Mouse (Mus musculus): ENCODE data around the gene Scimp. TPM values are rescaled to one million over a fixed set of nuclear protein-coding genes. Genes with fewer than 3 reads are reported as not detected.

Gene Scimp
- polyA plus RNA-seq (2015; fragmentation: Illumina TruSeq; extraction: RNeasy Lipid Tissue Mini Kit (QIAGEN cat#74804); ENCODE audit: insufficient read depth, low read depth, low replicate concordance), result not detected

DNA sequence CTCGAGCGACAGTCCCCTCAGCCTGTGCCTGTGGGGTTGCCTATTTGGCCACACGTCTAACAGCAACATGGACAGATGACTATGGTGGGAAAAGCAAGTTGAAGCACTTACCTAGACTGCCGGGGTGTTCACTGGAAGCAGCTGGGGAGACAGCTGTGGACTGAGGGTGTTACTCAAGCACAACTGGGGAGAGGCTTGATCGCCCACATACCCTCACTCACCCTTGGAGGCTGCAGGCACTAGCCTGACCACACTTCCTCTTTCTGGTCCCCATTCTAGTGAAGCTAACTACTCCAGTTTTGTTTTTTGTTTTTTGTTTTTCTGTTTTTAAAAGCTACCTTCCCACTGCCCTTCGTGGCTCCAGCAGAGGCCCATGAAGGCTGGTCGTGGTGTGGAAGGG lies at the start of gene Scimp:
TSS of gene Scimp (minus strand) at position 222 of the 400 bp plus-strand sequence.

GRCm38 (mm10) chr11:70844559-70845456 lies 32.4 kb upstream of the Scimp start, which contains the start of gene Rabep1:
TSS of gene Rabep1 (plus strand) at chr11:70844778.

DNA sequence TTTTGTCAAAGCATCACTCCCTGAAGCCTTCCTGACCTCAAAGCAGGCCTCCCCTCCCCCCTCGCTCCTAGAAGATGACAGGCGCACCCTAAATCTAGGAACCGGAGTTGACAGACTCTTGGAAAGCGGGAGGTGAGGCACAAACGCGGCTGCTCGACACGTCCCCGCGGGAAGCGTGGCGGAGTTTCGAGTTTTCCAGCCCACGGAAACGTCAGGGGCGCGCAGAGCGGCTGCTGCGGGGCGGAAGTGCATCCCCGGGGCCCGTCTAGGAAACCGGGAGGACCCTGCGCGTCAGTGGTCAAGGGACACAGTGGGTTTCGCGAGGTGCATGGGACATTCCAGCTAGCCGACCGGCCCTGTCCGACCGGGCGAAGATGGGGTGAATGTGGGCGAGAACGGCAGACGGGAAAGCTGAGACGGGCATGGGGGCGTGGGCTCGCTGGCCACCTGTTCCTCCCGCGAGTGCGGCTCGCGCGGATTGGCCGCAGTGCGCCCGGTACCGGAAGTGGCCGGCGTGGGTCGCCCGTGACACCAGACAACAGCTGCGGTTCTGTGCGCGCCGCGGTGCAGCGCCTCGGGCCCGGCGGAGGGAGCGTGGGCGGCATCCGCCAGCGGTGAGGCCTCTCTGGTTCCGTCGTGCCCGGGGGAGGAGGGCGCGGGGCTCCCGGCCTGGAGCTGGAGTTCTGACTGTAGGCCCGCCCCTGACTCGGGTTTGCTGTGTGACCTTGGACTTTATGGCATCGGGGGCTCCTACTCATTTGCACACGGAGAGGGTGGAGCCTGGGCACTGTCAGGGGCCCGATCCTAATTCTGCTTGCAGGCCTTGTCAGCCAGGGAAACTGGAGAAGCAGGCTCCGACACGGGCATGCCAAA lies 48.2 kb downstream of the Scimp start, which contains the start of gene Zfp3:
TSS of gene Zfp3 (plus strand) at position 274 of the 873 bp plus-strand sequence.

Other genes starting within 250 kb of the Scimp start
- 17.6 TPM for gene Mink1, start 249.7 kb downstream of the Scimp start, polyA plus RNA-seq (2015; fragmentation: Illumina TruSeq; extraction: RNeasy Lipid Tissue Mini Kit (QIAGEN cat#74804); ENCODE audit: insufficient read depth, low read depth, low replicate concordance)
- not detected for gene 4930544D05Rik, start 196.7 kb downstream of the Scimp start, polyA plus RNA-seq (2015; fragmentation: Illumina TruSeq; extraction: RNeasy Lipid Tissue Mini Kit (QIAGEN cat#74804); ENCODE audit: insufficient read depth, low read depth, low replicate concordance)
- gene Chrne, start 193.4 kb downstream of the Scimp start, polyA plus RNA-seq (2015; fragmentation: Illumina TruSeq; extraction: RNeasy Lipid Tissue Mini Kit (QIAGEN cat#74804); ENCODE audit: insufficient read depth, low read depth, low replicate concordance), result not detected
- gene Gp1ba, start 173.5 kb downstream of the Scimp start, polyA plus RNA-seq (2015; fragmentation: Illumina TruSeq; extraction: RNeasy Lipid Tissue Mini Kit (QIAGEN cat#74804); ENCODE audit: insufficient read depth, low read depth, low replicate concordance), result not detected
- gene Rnf167, start 165.4 kb downstream of the Scimp start, polyA plus RNA-seq (2015; fragmentation: Illumina TruSeq; extraction: RNeasy Lipid Tissue Mini Kit (QIAGEN cat#74804); ENCODE audit: insufficient read depth, low read depth, low replicate concordance), result 37.6 TPM
- 17.3 TPM for gene Slc25a11, start 165.1 kb downstream of the Scimp start, polyA plus RNA-seq (2015; fragmentation: Illumina TruSeq; extraction: RNeasy Lipid Tissue Mini Kit (QIAGEN cat#74804); ENCODE audit: insufficient read depth, low read depth, low replicate concordance)
- 118 TPM for gene Pfn1, start 157.9 kb downstream of the Scimp start, polyA plus RNA-seq (2015; fragmentation: Illumina TruSeq; extraction: RNeasy Lipid Tissue Mini Kit (QIAGEN cat#74804); ENCODE audit: insufficient read depth, low read depth, low replicate concordance)
- 16.0 TPM for gene Eno3, start 155.4 kb downstream of the Scimp start, polyA plus RNA-seq (2015; fragmentation: Illumina TruSeq; extraction: RNeasy Lipid Tissue Mini Kit (QIAGEN cat#74804); ENCODE audit: insufficient read depth, low read depth, low replicate concordance)
- gene Spag7, start 143.2 kb downstream of the Scimp start, polyA plus RNA-seq (2015; fragmentation: Illumina TruSeq; extraction: RNeasy Lipid Tissue Mini Kit (QIAGEN cat#74804); ENCODE audit: insufficient read depth, low read depth, low replicate concordance), result 17.9 TPM
- gene Camta2, start 124.5 kb downstream of the Scimp start, polyA plus RNA-seq (2015; fragmentation: Illumina TruSeq; extraction: RNeasy Lipid Tissue Mini Kit (QIAGEN cat#74804); ENCODE audit: insufficient read depth, low read depth, low replicate concordance), result 9.5 TPM
- gene Inca1, start 112.4 kb downstream of the Scimp start, polyA plus RNA-seq (2015; fragmentation: Illumina TruSeq; extraction: RNeasy Lipid Tissue Mini Kit (QIAGEN cat#74804); ENCODE audit: insufficient read depth, low read depth, low replicate concordance), result 2.5 TPM
- gene Kif1c, start 112.0 kb downstream of the Scimp start, polyA plus RNA-seq (2015; fragmentation: Illumina TruSeq; extraction: RNeasy Lipid Tissue Mini Kit (QIAGEN cat#74804); ENCODE audit: insufficient read depth, low read depth, low replicate concordance), result 13.3 TPM
- gene Zfp3, start 48.4 kb downstream of the Scimp start, polyA plus RNA-seq (2015; fragmentation: Illumina TruSeq; extraction: RNeasy Lipid Tissue Mini Kit (QIAGEN cat#74804); ENCODE audit: insufficient read depth, low read depth, low replicate concordance), result 1.4 TPM
- 5.0 TPM for gene Rabep1, start 32.2 kb upstream of the Scimp start, polyA plus RNA-seq (2015; fragmentation: Illumina TruSeq; extraction: RNeasy Lipid Tissue Mini Kit (QIAGEN cat#74804); ENCODE audit: insufficient read depth, low read depth, low replicate concordance)
- 37.9 TPM for gene Nup88, start 157.4 kb upstream of the Scimp start, polyA plus RNA-seq (2015; fragmentation: Illumina TruSeq; extraction: RNeasy Lipid Tissue Mini Kit (QIAGEN cat#74804); ENCODE audit: insufficient read depth, low read depth, low replicate concordance)
- gene Rpain, start 157.6 kb upstream of the Scimp start, polyA plus RNA-seq (2015; fragmentation: Illumina TruSeq; extraction: RNeasy Lipid Tissue Mini Kit (QIAGEN cat#74804); ENCODE audit: insufficient read depth, low read depth, low replicate concordance), result 18.2 TPM
- 19.2 TPM for gene C1qbp, start 170.4 kb upstream of the Scimp start, polyA plus RNA-seq (2015; fragmentation: Illumina TruSeq; extraction: RNeasy Lipid Tissue Mini Kit (QIAGEN cat#74804); ENCODE audit: insufficient read depth, low read depth, low replicate concordance)
- 6.8 TPM for gene Dhx33, start 191.9 kb upstream of the Scimp start, polyA plus RNA-seq (2015; fragmentation: Illumina TruSeq; extraction: RNeasy Lipid Tissue Mini Kit (QIAGEN cat#74804); ENCODE audit: insufficient read depth, low read depth, low replicate concordance)
- gene Mis12, start 207.0 kb upstream of the Scimp start, polyA plus RNA-seq (2015; fragmentation: Illumina TruSeq; extraction: RNeasy Lipid Tissue Mini Kit (QIAGEN cat#74804); ENCODE audit: insufficient read depth, low read depth, low replicate concordance), result 4.7 TPM
- gene Derl2, start 207.3 kb upstream of the Scimp start, polyA plus RNA-seq (2015; fragmentation: Illumina TruSeq; extraction: RNeasy Lipid Tissue Mini Kit (QIAGEN cat#74804); ENCODE audit: insufficient read depth, low read depth, low replicate concordance), result 8.7 TPM
- gene 6330403K07Rik, start 220.9 kb upstream of the Scimp start, polyA plus RNA-seq (2015; fragmentation: Illumina TruSeq; extraction: RNeasy Lipid Tissue Mini Kit (QIAGEN cat#74804); ENCODE audit: insufficient read depth, low read depth, low replicate concordance), result not detected

Data from pancreas, adult 10 weeks (tissue).